Mouse (Mus musculus) gonadal fat pad, adult 2 months (tissue): ENCODE measurements at regions not wholly inside any gene's neighbourhood (a gene's known extent, or its start where the extent isn't known, plus 50 kb on each side); places are given as distances from the start of the nearest gene placed in this dataset.
"Not testable (repeated sequence)": the region's sequence is repeated elsewhere in the genome, so short reads cannot be mapped to it uniquely, and the experiment has no call there.

Source experiments
- DNase-seq: peaks from one replicate; pipeline ENCODE4 v3.0.0-alpha.2; 2012; ENCODE audit warnings: low read depth

DNA sequence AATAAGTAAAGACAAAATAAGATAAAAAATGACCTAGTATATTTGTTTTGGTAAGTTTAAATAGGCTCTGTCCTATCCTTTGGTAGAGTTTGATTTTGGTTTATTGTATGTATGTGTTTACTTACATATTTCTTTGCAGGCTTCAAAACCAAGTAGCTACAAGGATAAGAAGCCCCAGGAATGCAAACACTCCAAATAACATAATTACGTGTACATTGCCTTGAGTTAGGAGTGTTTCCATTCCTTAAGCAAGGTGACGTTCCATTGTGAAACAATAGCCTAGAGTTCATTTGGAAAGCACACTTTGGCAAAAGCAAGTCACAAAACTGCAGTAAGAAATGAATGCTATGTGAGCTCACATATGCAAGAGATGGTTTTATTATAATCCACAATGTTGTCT is 404.2 kb downstream of the 1190002N15Rik start:
- no peak for DNase-seq

DNA sequence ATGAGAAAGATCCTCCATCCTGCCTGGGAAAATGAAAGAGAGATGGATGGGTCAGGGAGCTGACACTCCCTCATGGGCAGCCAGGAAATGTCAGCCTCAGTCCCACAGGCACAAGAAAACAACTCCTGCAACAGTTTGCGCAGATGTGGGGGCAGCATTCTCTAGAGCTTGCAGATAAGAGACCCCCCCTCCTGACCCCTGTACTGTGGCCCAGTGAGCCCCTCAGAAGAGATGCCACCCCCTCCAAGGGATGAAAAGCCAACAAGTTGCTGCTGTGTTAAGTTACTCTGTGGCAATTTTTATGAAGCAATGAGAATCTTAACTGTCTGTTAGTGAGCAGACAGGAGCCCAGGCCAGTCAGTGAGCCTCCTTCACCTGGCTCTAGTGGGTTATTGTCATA is 406.5 kb downstream of the 1190002N15Rik start:
- DNase-seq = no peak

DNA sequence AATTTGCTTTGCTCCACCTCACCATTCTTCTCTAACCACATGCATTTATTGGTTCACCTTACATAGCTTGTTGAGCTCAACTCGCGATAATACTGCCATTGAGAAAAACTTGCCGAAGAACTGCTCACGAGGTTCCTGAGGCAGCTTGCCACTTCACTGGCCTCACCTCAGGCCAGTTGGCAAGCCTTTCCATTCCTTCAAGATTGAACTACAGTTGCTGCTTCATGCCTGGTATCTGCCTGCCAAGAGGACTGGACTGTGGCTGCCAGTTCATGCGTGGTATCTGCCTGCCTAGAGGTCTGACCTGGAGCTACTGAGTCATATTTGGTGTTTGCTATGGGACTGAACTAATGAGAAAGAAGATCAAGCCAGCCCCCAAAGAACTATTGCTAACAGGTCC is 420.9 kb downstream of the 1190002N15Rik start:
- DNase-seq = no peak

DNA sequence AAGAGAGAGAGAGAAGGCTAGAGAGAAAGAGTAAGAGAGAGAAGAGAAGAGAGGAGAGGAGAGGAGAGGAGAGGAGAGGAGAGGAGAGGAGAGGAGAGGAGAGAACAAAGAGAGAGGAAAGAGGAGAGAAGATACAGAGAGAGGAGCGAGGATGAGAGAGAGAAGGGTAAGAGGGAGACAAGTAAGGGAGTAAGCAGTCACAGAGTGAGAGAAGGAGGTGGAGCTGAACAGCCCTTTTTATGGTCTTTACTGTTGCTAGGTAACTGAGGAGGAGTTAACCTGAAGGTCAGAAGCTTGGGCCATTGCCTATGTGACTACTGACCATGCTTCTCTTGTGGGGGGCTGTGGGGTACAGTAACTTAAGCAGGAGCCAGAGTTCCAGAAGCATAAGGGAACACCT is 430.2 kb downstream of the 1190002N15Rik start:
- DNase-seq = not testable (repeated sequence)

DNA sequence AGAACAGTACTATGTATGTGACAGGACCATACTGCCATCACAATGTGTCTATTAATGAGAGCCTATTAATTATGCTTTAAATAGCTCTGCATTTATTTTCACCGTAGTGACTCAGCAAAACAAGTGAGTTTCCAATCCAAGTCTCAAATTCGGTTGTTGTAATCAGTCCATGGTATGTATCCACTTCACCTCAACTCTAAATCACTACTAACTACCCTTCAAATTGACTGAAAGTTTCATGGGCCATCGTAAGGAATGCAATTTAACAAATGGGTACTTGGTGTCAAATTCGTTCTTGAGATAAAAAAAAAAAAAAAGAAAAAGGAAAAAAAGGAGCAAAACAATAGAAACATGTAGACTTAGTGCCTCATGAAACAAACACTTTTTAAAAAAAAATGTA is 433.2 kb downstream of the 1190002N15Rik start:
- no peak for DNase-seq

DNA sequence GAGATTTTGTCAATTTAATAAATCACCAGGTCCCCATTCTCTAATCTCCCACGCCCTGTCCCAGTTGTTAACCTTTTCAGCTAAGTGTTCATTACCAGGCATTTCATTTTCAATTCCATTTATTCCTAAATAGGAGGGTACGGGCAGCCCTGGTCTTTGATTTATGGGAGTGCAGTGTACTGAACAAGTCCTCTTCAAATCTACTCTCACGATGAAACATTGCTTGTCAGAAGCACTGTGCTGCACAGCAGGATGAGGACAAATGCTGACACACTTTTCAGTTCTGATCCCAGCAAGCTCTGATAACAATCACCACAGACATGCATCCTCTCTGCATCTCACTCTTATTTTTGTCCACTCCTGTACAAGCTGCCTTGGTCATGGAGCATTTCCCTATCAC is 435.9 kb downstream of the 1190002N15Rik start:
- DNase-seq = no peak

DNA sequence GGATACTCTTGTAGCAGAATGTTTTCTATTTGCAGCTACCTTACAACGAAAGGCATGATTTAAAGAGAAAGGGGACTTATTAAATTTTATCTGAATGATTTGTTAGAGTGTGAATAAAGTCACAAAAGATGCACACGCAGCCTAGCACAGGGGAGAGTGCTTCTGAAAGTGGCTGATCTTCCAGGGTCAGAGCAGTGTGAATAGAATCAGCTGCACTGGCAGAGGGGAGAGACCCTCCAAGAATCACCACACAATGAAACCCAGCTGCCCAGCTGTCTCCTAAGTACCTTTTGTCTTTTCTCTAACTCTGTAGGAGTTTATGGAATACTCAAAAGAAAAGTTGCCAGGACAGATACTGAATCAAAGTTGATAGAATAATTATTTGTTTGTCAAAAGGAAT is 443.1 kb downstream of the 1190002N15Rik start:
- DNase-seq = no peak

DNA sequence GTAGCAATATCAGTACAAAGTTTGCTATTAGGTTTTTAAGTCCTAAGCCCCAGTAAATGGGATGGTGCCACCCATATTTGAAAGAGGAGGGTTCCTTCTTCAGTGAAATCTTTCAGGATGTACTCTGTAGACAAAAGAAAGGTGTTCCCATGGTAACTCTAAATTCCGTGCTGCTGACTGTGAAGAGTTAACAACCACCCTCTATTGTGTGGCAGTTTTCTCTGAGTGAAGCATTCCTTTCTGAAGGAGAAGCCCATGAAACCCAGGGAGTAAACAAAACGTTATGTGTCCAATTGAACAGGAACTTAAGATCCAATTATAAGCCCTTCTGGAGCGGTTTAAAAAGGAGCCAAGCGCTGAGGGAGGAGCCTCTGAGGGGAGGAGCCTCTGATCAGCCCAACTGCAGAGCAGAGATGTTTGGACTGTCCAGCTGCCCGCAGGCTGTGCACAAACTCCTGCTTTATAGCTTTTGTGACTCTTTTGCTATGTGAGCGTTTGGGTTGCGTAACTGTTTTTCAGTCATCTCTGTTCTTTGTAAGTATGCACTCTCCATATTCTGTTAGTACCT is 446.1 kb downstream of the 1190002N15Rik start:
- DNase-seq = no peak

DNA sequence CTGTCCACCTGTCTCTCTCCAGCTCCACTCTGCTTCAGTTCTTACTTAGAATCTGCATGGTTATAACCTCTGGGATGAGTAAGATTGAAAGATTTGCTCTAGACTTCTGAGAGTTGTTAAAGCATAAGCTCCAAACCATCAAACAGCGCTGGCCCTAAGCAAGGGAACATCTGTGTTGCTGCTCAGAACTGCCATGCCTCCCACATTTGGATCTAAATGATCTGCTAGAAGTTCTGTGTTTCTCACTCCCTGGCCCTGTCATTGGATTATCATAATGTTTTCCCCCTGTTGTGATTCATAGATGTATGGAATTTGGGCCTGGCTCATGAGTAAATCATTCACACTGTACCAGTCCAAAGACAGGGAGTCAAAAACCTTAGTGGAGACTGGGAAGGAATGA is 448.1 kb downstream of the 1190002N15Rik start:
- DNase-seq = no peak

DNA sequence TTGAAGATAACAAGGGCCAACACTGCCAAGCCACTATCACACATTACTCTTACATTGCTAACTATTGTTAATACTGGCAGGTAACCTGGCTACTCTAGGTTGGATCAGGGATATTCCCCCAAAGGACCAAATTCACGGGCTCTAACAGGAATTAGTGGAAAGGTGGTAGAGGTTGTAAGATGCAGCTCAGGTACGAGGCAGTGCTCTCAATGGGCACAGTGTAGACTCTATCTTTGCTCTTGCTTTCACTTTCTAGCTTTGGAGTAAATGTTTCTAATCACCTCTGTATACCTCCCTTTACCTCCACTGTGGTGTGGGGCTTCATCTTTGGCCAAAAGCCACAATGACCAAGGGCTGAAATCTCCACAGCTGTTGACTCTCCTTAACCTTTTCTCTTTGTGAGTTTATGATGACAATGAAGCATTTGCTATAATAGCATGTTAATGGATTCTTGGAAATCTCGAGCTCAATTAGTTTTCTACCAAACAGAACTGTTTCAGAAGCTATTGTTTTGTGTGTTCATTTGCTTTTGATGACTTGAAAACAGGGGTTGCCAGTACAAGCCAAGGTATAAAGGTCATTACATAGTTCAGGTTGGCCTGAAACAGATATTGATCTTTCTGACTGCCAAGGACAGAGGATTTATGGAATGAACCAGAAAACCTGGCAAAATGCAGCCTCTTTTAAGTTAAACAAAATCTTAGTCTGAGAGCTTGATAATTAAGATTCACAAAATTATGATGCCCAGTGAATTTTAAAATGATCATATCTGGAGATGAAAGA is 454.1 kb downstream of the 1190002N15Rik start:
- DNase-seq = no peak

DNA sequence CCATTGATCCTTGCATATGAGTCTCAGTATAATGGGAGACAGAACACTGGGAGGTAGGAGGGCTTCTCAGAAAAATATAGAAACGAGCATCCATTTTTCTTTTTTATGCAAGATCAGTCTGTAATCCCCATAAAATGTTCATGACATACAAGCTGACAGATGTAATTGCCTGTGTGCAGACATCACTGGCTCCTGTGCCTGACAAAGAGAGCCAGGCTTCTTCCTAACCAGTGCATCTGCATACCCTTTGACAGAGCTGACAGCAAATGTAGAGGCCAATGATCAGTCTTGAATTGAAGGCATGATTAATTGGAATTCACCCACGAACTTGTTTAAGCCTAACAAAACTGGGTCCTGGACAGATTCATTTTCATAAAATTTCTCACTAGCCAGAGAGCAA is 463.0 kb downstream of the 1190002N15Rik start:
- no peak for DNase-seq

DNA sequence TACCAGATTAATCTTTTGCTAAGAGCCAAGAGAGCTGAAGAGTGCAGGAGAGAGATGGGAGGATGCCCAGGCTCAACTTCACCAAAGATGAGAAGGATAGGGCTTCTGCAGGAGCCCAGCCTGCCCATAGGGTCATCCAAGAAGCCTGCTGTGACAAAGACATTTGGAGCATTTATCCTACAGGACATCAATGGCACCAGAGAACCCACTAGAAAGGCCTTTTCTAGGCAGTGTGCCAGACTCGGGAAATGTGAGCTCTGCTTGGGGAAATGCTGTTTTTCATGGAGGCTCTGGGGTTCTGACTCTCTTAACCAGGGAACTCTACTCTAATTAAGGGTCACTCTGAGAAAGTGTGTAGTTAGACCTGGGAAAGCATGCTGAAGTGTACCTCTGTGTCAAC is 470.8 kb downstream of the 1190002N15Rik start:
- DNase-seq = no peak

DNA sequence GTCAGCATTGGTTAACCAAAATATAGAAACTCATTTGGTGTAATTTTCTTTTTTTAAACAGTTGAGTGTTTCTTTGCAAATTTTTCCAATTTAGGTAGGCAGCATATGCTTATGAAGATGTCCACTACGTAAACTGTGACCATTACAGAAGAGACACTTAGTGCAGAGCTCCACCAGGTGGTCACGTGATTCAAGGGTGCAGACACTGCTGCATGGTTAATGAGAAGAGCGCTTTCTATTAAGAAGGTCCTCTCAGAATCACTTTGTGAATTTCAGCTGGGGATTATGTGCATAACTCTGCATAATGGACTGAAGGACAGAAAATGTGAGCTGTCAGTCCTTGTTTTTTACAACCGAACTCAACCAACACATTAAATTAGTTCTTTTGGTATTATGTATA is 484.7 kb downstream of the 1190002N15Rik start:
- DNase-seq = no peak

DNA sequence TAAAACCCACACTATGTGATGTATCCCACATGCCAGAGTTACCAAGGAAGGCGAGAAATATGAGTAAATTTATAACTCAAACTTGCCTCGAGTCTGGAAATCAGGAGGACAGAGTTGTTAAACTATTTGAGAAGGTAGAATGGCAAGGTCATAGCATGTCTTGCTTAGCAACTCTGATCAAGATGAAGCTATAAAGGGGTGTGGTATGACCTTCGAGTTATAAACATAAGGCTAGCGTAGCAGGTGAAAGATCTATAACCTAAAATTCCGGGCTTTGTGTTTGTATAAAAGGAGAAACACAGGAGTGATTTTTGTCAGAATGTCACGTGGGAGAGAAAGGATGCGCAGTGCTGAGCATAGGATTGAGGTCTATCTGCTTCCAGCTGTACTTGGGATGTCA is 490.0 kb downstream of the 1190002N15Rik start:
- no peak for DNase-seq

DNA sequence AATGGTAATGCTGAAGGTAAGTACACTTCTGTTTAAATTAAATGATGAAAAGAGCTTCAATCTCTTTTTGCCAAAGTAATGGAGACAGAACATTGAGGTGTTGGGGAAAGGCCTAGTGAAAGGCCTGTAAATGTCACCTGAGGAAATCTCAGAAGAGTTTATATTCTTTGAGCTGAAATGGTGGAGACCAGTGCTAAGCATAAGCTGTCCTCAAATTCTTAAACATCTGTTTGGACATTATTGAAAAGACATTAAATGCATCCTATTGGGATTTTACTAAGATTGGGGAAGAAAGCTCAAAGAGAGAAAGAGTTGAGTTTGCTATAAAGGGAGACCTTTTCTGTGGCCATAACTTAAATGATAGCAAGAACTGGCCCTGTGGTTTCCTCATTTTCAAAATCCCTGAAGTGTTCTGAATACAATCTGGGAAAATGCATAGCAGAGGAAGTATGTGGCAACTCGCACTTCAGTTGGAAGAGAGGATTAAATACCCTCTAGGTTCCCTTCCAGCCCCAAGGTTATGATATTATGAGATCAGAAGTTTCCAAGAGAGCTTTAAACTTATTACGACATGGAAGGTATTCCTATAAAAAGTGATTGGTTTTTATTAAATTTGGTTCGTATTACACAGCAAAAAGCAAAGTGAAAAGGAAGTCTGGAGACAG is 492.3 kb downstream of the 1190002N15Rik start:
- DNase-seq = no peak

DNA sequence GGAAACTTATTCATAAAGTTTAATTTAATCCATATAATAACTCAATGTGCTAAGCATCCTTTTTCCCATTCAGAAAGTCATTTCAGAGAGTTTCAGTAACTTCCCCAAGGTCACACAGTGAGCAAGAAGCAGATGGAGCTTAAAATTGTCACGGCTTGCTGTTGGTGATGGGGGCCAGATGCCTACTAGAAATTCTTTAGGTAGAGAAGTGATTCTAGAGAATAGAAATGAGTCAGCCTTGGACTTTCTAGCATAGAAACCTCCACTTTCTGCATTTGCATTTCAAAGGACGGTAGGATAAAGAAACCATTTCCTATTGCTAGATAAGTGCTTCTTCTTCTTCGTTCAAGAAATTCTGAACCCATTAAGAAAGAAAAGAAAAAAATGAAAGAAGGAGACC is 514.1 kb downstream of the 1190002N15Rik start:
- DNase-seq = no peak

DNA sequence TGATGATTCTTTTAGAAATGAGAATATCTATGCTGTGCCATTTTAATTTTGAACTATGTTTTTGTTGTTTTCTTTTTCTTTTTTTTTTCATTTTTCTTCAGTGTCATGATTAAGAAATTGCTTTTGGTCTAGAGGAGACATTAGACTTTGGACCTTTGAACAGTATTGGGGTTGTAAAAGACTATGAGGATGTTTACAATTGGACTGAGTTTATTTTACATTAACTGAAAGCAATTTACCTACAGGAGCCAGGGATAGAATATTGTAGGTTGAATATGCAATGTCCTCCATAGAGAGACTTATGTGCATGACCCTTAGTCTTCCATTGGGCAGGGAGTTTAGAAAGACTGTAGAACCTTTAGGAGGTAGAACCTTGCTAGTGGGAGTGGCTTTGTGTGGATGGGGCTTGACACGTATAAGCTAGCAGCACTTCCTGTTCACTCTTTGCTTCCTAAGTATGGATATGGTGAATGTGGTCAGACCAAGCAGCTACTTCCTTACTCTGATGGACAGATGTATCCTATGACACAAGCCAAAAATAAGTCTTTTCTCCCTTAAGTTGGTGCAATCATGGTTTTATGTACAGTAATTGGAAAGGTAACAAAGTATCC is 516.5 kb downstream of the 1190002N15Rik start:
- DNase-seq = no peak

DNA sequence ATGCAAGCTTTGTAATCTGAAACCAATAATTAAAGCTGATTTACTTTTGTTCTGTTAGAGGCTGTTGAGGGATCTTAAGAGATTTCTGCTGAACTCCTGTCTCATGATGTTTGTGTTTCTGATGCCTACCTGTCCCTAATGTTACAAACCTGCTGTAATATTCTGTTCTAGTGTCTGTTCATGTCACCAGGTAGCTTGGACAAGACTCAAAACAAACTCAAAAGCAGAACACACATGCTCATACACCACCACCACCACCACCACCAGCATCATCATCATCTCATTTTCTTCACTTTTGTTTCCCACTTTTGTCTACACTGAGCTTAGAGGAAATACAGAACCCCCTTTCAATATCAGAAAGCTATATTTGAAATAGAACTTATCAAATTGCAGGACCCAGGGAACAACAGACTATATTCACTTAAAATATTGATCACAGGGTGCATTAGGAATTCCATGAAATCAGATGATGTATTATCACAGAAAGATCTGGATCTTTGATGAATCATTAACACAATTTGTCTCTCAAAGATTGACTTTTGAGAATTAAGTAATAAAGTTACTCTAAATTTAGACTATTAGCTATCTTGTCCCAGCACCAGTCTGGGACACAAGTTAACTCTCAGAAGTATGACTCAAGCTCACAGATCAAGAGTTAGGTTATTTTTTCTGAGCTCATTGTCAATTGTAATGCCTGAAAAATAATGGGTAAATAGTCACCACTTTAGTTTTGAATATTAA is 521.0 kb downstream of the 1190002N15Rik start:
- DNase-seq = no peak

DNA sequence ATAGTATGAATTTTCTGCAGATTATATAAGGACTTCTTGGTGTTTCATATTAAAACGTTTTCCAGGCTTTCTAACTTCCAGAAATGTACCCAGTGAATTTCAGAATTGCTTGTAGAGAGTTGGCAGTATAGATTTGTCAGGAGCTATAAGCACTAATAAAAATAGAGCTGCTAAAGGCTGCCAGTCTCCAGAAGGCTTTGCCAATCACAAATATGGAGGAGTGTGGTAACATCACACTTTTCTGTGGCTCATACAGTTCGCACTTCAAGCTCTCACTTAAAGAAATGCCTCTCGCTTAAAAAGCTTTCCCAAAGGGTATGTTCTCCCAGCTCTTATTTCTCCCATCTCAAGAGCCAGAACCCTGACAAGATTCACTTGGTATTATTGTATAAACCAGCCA is 545.7 kb downstream of the 1190002N15Rik start:
- DNase-seq = no peak

DNA sequence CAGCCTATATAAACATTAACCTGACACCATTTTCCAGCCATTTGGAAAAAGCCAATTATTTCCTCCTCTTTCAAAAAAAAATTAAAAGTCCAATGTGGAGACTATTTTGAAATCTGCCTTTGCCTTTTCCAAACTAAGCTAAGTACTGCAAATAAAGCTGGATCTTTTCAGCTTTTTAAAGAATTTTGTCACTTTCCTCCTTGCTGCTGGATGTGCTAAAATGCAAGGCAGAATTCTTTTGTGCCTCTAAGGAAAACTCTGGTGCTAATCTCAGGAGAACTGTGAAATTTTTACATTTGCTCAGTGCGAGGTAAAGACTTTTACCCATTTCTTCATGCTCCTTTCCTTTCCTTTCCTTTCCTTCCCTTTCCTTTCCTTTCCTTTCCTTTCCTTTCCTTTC is 546.7 kb downstream of the 1190002N15Rik start:
- DNase-seq = no peak

DNA sequence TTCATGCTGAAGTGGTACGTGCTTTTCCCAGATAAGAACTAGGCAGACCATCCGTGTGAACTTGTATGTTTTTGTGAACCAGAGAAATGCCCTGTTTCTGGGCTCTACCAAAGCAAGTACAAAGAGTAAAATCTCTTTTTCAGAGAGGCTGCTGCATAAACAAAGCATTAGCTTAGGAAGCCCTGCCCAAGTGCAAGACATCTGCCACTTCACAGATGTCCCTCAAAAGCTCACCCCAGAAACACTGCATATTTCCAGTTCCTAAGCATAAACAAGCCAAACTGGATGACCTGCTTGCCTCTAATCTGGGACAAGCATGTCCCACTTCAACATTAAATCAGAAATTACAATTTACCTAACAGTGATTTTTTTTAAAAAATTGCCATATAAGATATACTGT is 556.7 kb downstream of the 1190002N15Rik start:
- DNase-seq = no peak

DNA sequence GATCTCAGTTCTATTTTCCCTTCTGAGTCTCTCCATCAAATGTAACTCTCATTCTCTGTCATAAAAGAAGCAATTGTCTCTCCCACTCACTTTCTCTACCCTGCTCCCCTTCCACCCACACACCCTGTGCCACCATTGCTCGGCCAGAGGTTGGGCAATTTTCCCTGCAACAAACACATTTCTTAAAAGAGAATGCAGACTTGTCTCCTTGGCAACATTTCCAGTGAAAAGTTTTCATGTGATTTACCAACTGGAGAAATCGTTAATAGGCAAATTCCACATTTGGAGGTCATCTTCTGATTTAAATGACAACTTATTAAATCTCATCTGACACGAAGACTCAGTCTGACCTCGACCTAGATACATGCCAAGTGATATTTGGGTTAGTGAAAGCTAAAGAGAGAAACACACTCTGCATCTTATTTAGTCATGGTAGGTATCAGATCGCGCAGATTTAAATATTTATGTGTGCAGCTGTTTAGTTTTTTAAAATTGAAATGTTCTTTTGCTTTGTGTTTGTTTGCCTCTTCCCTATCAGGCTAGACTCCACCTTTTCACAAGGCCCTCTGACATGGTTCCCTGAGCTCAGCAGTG is 568.1 kb downstream of the 1190002N15Rik start:
- no peak for DNase-seq
